Mouse (Mus musculus) liver, embryonic 14.5 days (tissue): Measurements from ENCODE around the gene Rbp4. TPM values are rescaled to one million over a fixed set of nuclear protein-coding genes. Genes with fewer than 3 reads are reported as not detected.

Source experiments
- ATAC-seq: fragments of 200-750 bp; cut with Nextera tagmentation; 2 replicates; pipeline ENCODE4 v1.8.0; 2017; ENCODE audit warnings: moderate number of reproducible peaks, mild to moderate bottlenecking, moderate library complexity; ENCODE audit not compliant: insufficient read depth
- DNase-seq, 3 experiments: peaks; one replicate each; pipeline ENCODE4 v3.0.0-alpha.2; 2012 to 2013; ENCODE audit warnings: low read depth in 3 of 3, low spot score in 3 of 3
- H3K27ac ChIP-seq: fragments of 300-500 bp; sonication (generic); 2 replicates; pipeline ENCODE4 v1.5.1; 2014; ENCODE audit warnings: moderate library complexity, mild to moderate bottlenecking, control low read depth, inconsistent platforms
- H3K27me3 ChIP-seq: fragments of 300-500 bp; sonication (generic); 2 replicates; pipeline ENCODE4 v1.6.1; 2014; ENCODE audit warnings: mild to moderate bottlenecking, low read length, moderate library complexity; ENCODE audit not compliant: control insufficient read depth, insufficient read depth
- H3K36me3 ChIP-seq: fragments of 300-500 bp; sonication (generic); replicated peaks from 2 replicates; pipeline ENCODE4 v1.6.1; 2014; ENCODE audit warnings: low read depth; ENCODE audit not compliant: control insufficient read depth, insufficient read depth
- H3K4me1 ChIP-seq, 2 experiments: fragments of 200-500 bp in 1 of 2; fragments of 300-500 bp in 1 of 2; sonication (generic) in 1 of 2; replicated peaks; 2 replicates each; pipeline ENCODE4 v1.6.1; 2012 to 2014; ENCODE audit warnings: antibody characterized with exemption in 1 of 2, inconsistent platforms in 1 of 2, low read length in 1 of 2; ENCODE audit not compliant: control insufficient read depth in 2 of 2, insufficient read depth in 2 of 2
- H3K4me2 ChIP-seq: fragments of 300-500 bp; sonication (generic); 2 replicates; pipeline ENCODE4 v1.6.1; 2014; ENCODE audit warnings: low read depth, mild to moderate bottlenecking, control low read depth, moderate library complexity
- H3K4me3 ChIP-seq, 2 experiments: fragments of 200-500 bp in 1 of 2; fragments of 300-500 bp in 1 of 2; sonication (generic) in 1 of 2; 2 replicates each; pipeline ENCODE4 v1.5.1; 2012 to 2014; ENCODE audit warnings: low read depth in 2 of 2, low read length in 2 of 2, mild to moderate bottlenecking in 2 of 2, control low read depth in 1 of 2, inconsistent platforms in 1 of 2, moderate library complexity in 1 of 2; ENCODE audit not compliant: insufficient read depth in 1 of 2
- H3K9ac ChIP-seq: fragments of 300-500 bp; sonication (generic); replicated peaks from 2 replicates; pipeline ENCODE4 v1.6.1; 2014; ENCODE audit warnings: mild to moderate bottlenecking, control low read depth, moderate library complexity
- H3K9me3 ChIP-seq: fragments of 300-500 bp; sonication (generic); 2 replicates; pipeline ENCODE4 v1.6.1; 2016; ENCODE audit warnings: low read length, mixed read lengths; ENCODE audit not compliant: control insufficient read depth
- CTCF ChIP-seq: IDR thresholded peaks from 2 replicates; pipeline ENCODE4 v1.5.1; 2016; ENCODE audit warnings: antibody characterized with exemption, low read depth, control low read depth
- EP300 ChIP-seq: IDR thresholded peaks from 2 replicates; pipeline ENCODE4 v1.6.1; 2016; ENCODE audit warnings: antibody characterized with exemption, low read depth
- WGBS: fragments of 180-500 bp; shearing (Covaris S2); extraction: QIAGEN DNeasy Blood & Tissue Kit; methylation state at CpG from one replicate; pipeline ENCODE4 v1.1.7; 2014; ENCODE audit not compliant: insufficient replicate concordance; 5-methylcytosine and 5-hydroxymethylcytosine counted together
- polyA plus RNA-seq, 2 experiments: library from polyadenylated mRNA; depleted of rRNA in 1 of 2; stranded (reverse) in 1 of 2; unstranded in 1 of 2; fragments of >200 nt; fragmentation: Nextera tagmentation in 1 of 2; extraction: Ambion mirVana in 1 of 2; gene quantifications; 2 replicates each; pipeline versions ENCODE4 v1.2.1 to v1.2.3; 2012 to 2014

Gene Rbp4
- polyA plus RNA-seq, 2 experiments = 801 to 1,536 TPM

- Histone ChIP-seq H3K9ac (peak overlapping the region; percentile 47), H3K4me3 (peak overlapping the region; percentile 43 to 67), H3K4me1 (0 out of 4 replicates have a peak, but pooled peaks cover 0 to 2% of the 10 kb centered on the region in 2 experiments), H3K36me3 (no peaks in the 10 kb centered on the region), H3K27ac (no peak overlapping the region), H3K9me3 (no peaks in the 10 kb centered on the region), H3K4me2 (peak overlapping the region; percentile 8; the same call in 1 of the 2 replicates), H3K27me3 (peaks cover 18% of the 10 kb centered on the region)
- no peak for TF ChIP-seq CTCF
- no peak for TF ChIP-seq EP300
- DNase-seq = no peak
- 20% methylated on average over 9 of the region's 9 CpGs for WGBS
- no peak for ATAC-seq
Measured at GRCm38 (mm10) chr19:38123921-38124320, 1.2 kb downstream of the Rbp4 start.

DNA sequence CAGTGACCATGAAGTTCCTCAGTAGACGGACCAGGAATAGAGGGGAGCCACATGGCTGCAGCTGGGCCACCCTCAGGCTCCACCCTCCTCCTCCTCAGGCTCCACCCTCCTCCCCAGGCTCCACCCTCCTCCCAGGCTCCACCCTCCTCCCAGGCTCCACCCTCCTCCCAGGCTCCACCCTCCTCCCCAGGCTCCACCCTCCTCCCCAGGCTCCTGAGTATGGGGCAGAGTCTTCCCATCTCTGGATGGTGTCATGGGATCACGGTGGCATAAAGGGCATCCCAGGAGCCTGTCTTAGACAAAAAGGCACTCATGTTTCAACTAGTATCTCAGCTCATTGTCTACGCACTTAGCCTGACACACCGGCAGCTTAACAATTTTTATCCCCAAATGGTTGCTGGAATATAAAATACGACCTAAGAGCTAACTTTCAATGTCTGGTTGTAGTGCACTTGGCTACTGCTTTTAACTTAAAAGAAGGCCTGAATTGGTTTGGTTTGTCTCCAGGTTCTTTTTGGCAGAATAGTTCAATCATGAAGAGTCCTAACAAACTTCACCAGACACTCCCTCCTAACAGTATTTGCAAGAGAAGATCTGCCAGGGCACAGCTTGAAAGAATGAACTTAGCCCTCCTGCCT, 4.8 kb downstream of the Rbp4 start:
- no peaks in the 10 kb centered on the region for H3K36me3 ChIP-seq
- no peak for DNase-seq
- no peak overlapping the region for H3K9ac ChIP-seq
- no peaks in the 10 kb centered on the region for H3K9me3 ChIP-seq
- 59% methylated on average over 5 of the region's 5 CpGs for WGBS
- no peaks in the 10 kb centered on the region for H3K4me1 ChIP-seq
- ATAC-seq = peak; percentile 25; the same call in 1 of the 2 replicates
- no peak overlapping the region for H3K4me2 ChIP-seq
- H3K27ac ChIP-seq = no peak overlapping the region
- peaks cover 14% of the 10 kb centered on the region for H3K27me3 ChIP-seq
- TF ChIP-seq EP300 (no peak), CTCF (no peak)
- no peak overlapping the region for H3K4me3 ChIP-seq

DNA sequence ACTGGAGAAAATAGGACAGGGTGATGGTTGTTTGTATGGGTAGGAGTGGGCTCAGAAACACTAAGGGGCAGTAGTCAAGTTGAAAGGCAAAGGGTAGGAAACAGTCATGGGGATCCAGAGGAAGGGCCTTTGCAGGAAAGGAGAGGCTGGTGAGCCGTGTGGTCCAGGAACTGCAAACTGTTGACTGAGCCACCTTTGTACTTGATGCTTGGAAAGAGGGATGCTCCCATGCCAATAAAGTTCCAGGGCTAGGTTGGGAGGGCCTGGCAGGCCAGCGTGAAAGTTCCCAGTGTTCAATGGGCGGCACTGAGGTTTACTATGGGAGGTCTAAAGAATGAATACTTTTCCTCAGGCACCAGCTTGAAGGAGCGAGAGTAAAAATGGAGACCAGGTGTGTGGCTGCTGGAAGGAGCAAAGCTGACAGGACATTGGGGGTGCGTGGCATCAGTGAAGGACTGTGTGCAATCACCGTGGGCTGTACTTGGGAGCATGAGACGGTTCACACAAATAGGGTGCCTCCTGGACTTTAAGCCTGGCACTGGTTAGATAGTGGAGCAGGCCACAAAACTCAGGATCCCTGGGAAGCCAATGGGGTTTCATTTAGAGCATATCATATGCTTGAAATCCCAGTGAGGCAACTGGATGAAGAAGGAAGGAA, 10.1 kb downstream of the Rbp4 start:
- no peak for DNase-seq
- TF ChIP-seq EP300 = no peak
- TF ChIP-seq CTCF = no peak
- Histone ChIP-seq H3K36me3 (no peaks in the 10 kb centered on the region), H3K27ac (no peak overlapping the region), H3K9me3 (no peaks in the 10 kb centered on the region), H3K27me3 (no peaks in the 10 kb centered on the region), H3K4me2 (no peak overlapping the region), H3K4me1 (no peaks in the 10 kb centered on the region; a peak in 1 of 4 replicates), H3K9ac (no peak overlapping the region), H3K4me3 (no peak overlapping the region)
- peak; percentile 35; the same call in 1 of the 2 replicates for ATAC-seq
- 62% methylated on average over 7 of the region's 7 CpGs for WGBS

- WGBS = 38% methylated on average over 4 of the region's 4 CpGs
- Histone ChIP-seq H3K36me3 (no peaks in the 10 kb centered on the region), H3K9ac (no peak overlapping the region), H3K9me3 (no peaks in the 10 kb centered on the region), H3K4me1 (no peaks in the 10 kb centered on the region; a peak in 1 of 4 replicates), H3K27me3 (no peaks in the 10 kb centered on the region), H3K27ac (no peak overlapping the region), H3K4me3 (no peak overlapping the region), H3K4me2 (no peak overlapping the region)
- DNase-seq (no peak), ATAC-seq (no peak)
- TF ChIP-seq CTCF (no peak), EP300 (no peak)
Measured at GRCm38 (mm10) chr19:38112575-38112974, 12.5 kb downstream of the Rbp4 start.

GRCm38 (mm10) chr19:38111056-38111455, 14.0 kb downstream of the Rbp4 start:
- Histone ChIP-seq H3K27ac (no peak overlapping the region), H3K4me1 (no peaks in the 10 kb centered on the region; a peak in 1 of 4 replicates), H3K4me3 (no peak overlapping the region), H3K27me3 (no peaks in the 10 kb centered on the region), H3K9ac (no peak overlapping the region), H3K36me3 (no peaks in the 10 kb centered on the region), H3K9me3 (no peaks in the 10 kb centered on the region), H3K4me2 (no peak overlapping the region)
- ATAC-seq (no peak), DNase-seq (no peak)
- no peak for TF ChIP-seq CTCF
- no peak for TF ChIP-seq EP300
- 50% methylated on average over 8 of the region's 8 CpGs for WGBS
